Mouse (Mus musculus): Measurements from ENCODE around the gene Krt78. TPM values are rescaled to one million over a fixed set of nuclear protein-coding genes. Genes with fewer than 3 reads are reported as not detected.

The Krt78 gene
- polyA plus RNA-seq, 1 experiment from 2014 or later, result not detected

DNA sequence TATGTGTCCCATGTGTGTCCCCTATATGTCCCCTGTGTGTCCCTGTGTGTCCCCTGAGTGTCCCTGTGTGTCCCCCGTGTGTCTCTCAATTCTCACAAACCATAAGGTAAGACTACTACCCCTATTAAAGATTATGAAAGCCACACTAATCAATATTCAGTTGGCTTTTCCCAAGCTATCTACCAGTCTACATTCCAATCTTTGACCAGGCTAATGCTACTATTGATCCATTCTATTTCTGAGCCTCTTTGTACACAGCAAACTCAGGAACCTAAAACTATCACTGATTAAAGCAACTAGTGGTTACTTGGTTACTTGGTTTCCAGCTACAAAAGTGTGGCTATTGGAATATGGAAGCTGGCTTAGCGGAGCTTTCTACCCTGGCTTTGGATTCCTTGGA lies 31.8 kb downstream of the Krt78 start:
- H3K27me3 ChIP-seq (ENCODE audit: control insufficient read depth, insufficient read depth, low read length), result no peaks in the 10 kb centered on the region
- H3K9me3 ChIP-seq (ENCODE audit: control insufficient read depth, low read length), result no peaks in the 10 kb centered on the region
- WGBS, result 90% methylated on average over 2 of the region's 2 CpGs
- no peaks in the 10 kb centered on the region for H3K36me3 ChIP-seq (ENCODE audit: control insufficient read depth, insufficient read depth, low read length)
- H3K4me2 ChIP-seq (replicated peaks; ENCODE audit: low read depth, low read length), result no peak overlapping the region
- no peak overlapping the region for H3K9ac ChIP-seq (ENCODE audit: low read depth, low read length)
- ATAC-seq (ENCODE audit: low FRiP score, low TSS enrichment), result no peak
- no peak overlapping the region for H3K27ac ChIP-seq (ENCODE audit: low read depth, low read length)
- H3K4me3 ChIP-seq (ENCODE audit: low read length), result no peak overlapping the region
- H3K4me1 ChIP-seq (ENCODE audit: control insufficient read depth, insufficient read depth, low read length), result no peaks in the 10 kb centered on the region

DNA sequence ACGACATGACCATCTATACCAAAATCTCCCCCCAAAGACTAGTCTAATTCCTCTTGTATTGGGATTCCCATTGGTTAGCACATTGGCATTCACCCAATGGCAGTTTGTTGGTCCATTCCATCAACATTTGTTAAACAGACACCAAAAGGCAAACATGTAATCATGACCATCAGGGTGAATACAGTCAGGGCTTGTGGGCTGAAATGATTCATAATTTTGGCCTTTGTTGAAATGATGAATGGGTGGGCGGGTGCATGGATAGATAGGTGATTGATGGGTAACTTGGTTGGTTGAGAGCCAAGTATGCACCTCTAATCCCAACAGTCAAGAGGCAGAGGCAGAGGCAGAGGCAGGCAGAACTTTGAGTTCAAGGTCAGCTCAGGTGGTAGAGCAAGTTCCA lies 38.0 kb downstream of the Krt78 start:
- H3K9ac ChIP-seq (ENCODE audit: low read depth, low read length), result no peak overlapping the region
- H3K36me3 ChIP-seq (ENCODE audit: control insufficient read depth, insufficient read depth, low read length), result no peaks in the 10 kb centered on the region
- no peak overlapping the region for H3K4me3 ChIP-seq (ENCODE audit: low read length)
- WGBS, result 84% methylated on average over 2 of the region's 2 CpGs
- no peak overlapping the region for H3K27ac ChIP-seq (ENCODE audit: low read depth, low read length)
- H3K27me3 ChIP-seq (ENCODE audit: control insufficient read depth, insufficient read depth, low read length), result no peaks in the 10 kb centered on the region
- no peak for ATAC-seq (ENCODE audit: low FRiP score, low TSS enrichment)
- H3K4me1 ChIP-seq (ENCODE audit: control insufficient read depth, insufficient read depth, low read length), result no peaks in the 10 kb centered on the region
- H3K9me3 ChIP-seq (ENCODE audit: control insufficient read depth, low read length), result no peaks in the 10 kb centered on the region
- H3K4me2 ChIP-seq (replicated peaks; ENCODE audit: low read depth, low read length), result no peak overlapping the region

DNA sequence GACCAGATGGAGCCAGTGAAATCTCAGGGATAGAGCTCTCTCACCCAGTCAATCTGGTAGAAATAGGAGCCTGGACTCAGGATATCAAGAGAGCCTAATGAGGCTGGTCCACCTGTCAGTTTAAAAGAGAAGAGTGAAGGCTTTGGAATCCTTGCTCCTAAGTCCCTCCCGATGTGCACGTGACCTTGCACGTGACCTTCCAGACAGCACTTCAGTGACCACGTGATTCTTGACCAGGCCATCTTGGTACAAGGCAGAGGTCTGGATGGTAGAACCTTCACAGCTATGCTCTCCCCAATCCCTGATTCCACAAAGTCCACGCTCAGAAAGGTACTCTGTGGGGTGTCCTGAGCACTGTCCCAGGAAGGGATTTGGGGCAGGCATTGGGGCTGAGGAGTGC lies 49.2 kb downstream of the Krt78 start:
- Histone ChIP-seq H3K4me2 (replicated peaks; ENCODE audit: low read depth, low read length) (no peak overlapping the region), H3K9ac (ENCODE audit: low read depth, low read length) (no peak overlapping the region), H3K9me3 (ENCODE audit: control insufficient read depth, low read length) (no peaks in the 10 kb centered on the region), H3K36me3 (ENCODE audit: control insufficient read depth, insufficient read depth, low read length) (no peaks in the 10 kb centered on the region), H3K27me3 (ENCODE audit: control insufficient read depth, insufficient read depth, low read length) (no peaks in the 10 kb centered on the region), H3K27ac (ENCODE audit: low read depth, low read length) (no peak overlapping the region), H3K4me1 (ENCODE audit: control insufficient read depth, insufficient read depth, low read length) (no peaks in the 10 kb centered on the region), H3K4me3 (ENCODE audit: low read length) (no peak overlapping the region)
- ATAC-seq (ENCODE audit: low FRiP score, low TSS enrichment), result no peak
- 86% methylated on average over 5 of the region's 5 CpGs for WGBS

DNA sequence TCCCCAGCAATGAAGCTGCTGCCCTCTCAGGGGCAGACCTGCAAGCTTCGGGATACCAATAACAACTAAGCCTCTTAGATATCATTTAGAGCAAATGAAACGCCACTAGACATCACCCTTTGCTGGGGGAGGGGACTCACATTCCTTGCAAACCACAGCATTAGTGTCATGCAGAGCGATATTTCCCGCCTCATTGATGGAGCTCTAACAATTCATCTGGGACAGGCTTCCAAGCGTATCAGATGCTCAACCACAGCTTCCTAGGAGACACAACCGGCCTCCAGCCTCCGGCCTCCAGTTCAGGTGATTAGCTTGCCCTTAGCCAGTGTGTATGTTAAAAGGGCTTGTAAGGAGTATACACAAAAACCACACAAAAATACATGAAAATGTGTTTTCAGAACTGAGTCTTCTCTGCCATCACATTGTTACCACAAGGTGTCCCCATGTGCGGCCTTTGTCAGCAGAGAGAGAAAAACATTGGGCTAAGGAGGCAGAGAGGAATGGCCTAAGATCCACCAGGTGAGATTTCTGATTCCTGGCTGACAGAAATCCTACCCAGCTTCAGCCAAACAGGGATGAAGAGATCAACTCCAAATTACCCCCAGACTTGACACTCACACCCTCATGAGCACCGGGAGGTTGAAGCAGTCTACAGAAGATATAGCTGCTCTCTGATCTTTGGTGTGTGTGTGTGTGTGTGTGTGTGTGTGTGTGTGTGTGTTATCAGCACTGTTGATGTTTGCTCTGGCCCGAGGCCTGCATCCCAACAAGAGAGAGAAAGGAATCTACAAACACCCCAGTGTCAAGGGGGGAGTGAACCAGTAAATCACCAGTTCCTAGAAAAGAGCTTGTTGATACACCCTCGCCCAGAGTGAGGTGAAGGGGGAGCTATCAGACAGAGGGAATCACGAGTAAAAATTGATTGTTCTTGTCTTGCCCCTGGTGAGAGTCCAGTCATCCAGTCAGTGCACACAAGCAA lies 51.6 kb downstream of the Krt78 start:
- no peak overlapping the region for H3K27ac ChIP-seq (ENCODE audit: low read depth, low read length)
- H3K4me3 ChIP-seq (ENCODE audit: low read length), result no peak overlapping the region
- no peak overlapping the region for H3K9ac ChIP-seq (ENCODE audit: low read depth, low read length)
- H3K36me3 ChIP-seq (ENCODE audit: control insufficient read depth, insufficient read depth, low read length), result no peaks in the 10 kb centered on the region
- ATAC-seq (ENCODE audit: low FRiP score, low TSS enrichment), result peak; percentile 55; the same call in 1 of the 2 replicates
- WGBS, result 51% methylated on average over 12 of the region's 12 CpGs
- H3K9me3 ChIP-seq (ENCODE audit: control insufficient read depth, low read length), result no peaks in the 10 kb centered on the region
- H3K4me2 ChIP-seq (replicated peaks; ENCODE audit: low read depth, low read length), result no peak overlapping the region
- H3K4me1 ChIP-seq (ENCODE audit: control insufficient read depth, insufficient read depth, low read length), result no peaks in the 10 kb centered on the region
- H3K27me3 ChIP-seq (ENCODE audit: control insufficient read depth, insufficient read depth, low read length), result no peaks in the 10 kb centered on the region

Other genes starting within 250 kb of the Krt78 start
- not detected in 2 replicates for gene Krt5, start 241.4 kb downstream of the Krt78 start, polyA plus RNA-seq (2014; fragmentation: Nextera tagmentation; extraction: Ambion mirVana)
- not detected in 2 replicates for gene Krt71, start 211.2 kb downstream of the Krt78 start, polyA plus RNA-seq (2014; fragmentation: Nextera tagmentation; extraction: Ambion mirVana)
- not detected in 2 replicates for gene Krt72, start 167.8 kb downstream of the Krt78 start, polyA plus RNA-seq (2014; fragmentation: Nextera tagmentation; extraction: Ambion mirVana)
- not detected in 2 replicates for gene Krt73, start 151.9 kb downstream of the Krt78 start, polyA plus RNA-seq (2014; fragmentation: Nextera tagmentation; extraction: Ambion mirVana)
- gene Krt2, start 136.1 kb downstream of the Krt78 start, polyA plus RNA-seq (2014; fragmentation: Nextera tagmentation; extraction: Ambion mirVana), result not detected in 2 replicates
- 0.93 and 1.8 TPM in 2 replicates for gene Krt1, start 103.5 kb downstream of the Krt78 start, polyA plus RNA-seq (2014; fragmentation: Nextera tagmentation; extraction: Ambion mirVana)
- 0.06 TPM in 1 of 2 replicates, not detected in the other for gene Krt77, start 84.6 kb downstream of the Krt78 start, polyA plus RNA-seq (2014; fragmentation: Nextera tagmentation; extraction: Ambion mirVana)
- gene Krt76, start 61.4 kb downstream of the Krt78 start, polyA plus RNA-seq (2014; fragmentation: Nextera tagmentation; extraction: Ambion mirVana), result not detected in 2 replicates
- gene Krt4, start 29.6 kb downstream of the Krt78 start, polyA plus RNA-seq (2014; fragmentation: Nextera tagmentation; extraction: Ambion mirVana), result 0.11 and 0.38 TPM in 2 replicates
- 0.41 and 0.49 TPM in 2 replicates for gene Krt79, start 14.0 kb downstream of the Krt78 start, polyA plus RNA-seq (2014; fragmentation: Nextera tagmentation; extraction: Ambion mirVana)
- 179 and 184 TPM in 2 replicates for gene Krt8, start 50.2 kb upstream of the Krt78 start, polyA plus RNA-seq (2014; fragmentation: Nextera tagmentation; extraction: Ambion mirVana)
- gene Krt18, start 73.9 kb upstream of the Krt78 start, polyA plus RNA-seq (2014; fragmentation: Nextera tagmentation; extraction: Ambion mirVana), result 140 and 164 TPM in 2 replicates
- 85.1 and 139 TPM in 2 replicates for gene Eif4b, start 119.5 kb upstream of the Krt78 start, polyA plus RNA-seq (2014; fragmentation: Nextera tagmentation; extraction: Ambion mirVana)
- 39.1 and 46.6 TPM in 2 replicates for gene Tns2, start 146.1 kb upstream of the Krt78 start, polyA plus RNA-seq (2014; fragmentation: Nextera tagmentation; extraction: Ambion mirVana)
- gene Spryd3, start 181.9 kb upstream of the Krt78 start, polyA plus RNA-seq (2014; fragmentation: Nextera tagmentation; extraction: Ambion mirVana), result 9.0 and 11.1 TPM in 2 replicates
- gene Igfbp6, start 190.1 kb upstream of the Krt78 start, polyA plus RNA-seq (2014; fragmentation: Nextera tagmentation; extraction: Ambion mirVana), result 24.0 and 27.1 TPM in 2 replicates
- 0.11 and 0.28 TPM in 2 replicates for gene Soat2, start 196.2 kb upstream of the Krt78 start, polyA plus RNA-seq (2014; fragmentation: Nextera tagmentation; extraction: Ambion mirVana)
- gene Zfp740, start 249.0 kb upstream of the Krt78 start, polyA plus RNA-seq (2014; fragmentation: Nextera tagmentation; extraction: Ambion mirVana), result 30.1 and 59.9 TPM in 2 replicates

All from kidney, embryonic 14.5 days (tissue).